Mouse (Mus musculus) ES-Bruce4 (cell line): ENCODE measurements around the gene Treh.

Source experiments
- CTCF ChIP-seq: IDR thresholded peaks from one replicate; pipeline ENCODE4 v1.8.1; 2011; ENCODE audit warnings: low read depth, low read length
- POLR2A ChIP-seq: IDR thresholded peaks from one replicate; pipeline ENCODE4 v1.8.1; 2011; ENCODE audit warnings: low read length; ENCODE audit not compliant: insufficient read depth

- no peak for TF ChIP-seq POLR2A
- TF ChIP-seq CTCF, result no peak
Observed at GRCm38 (mm10) chr9:44708429-44708765, 35.4 kb downstream of the Treh start.
